Mouse (Mus musculus) gastrocnemius, adult 2 months (tissue): ENCODE measurements at regions not wholly inside any gene's neighbourhood (a gene's known extent, or its start where the extent isn't known, plus 50 kb on each side); places are given as distances from the start of the nearest gene placed in this dataset.

Source experiments
- DNase-seq: peaks from one replicate; pipeline ENCODE4 v3.0.0; 2022
- H3K27ac ChIP-seq: fragments of 200-600 bp; 2 replicates; pipeline ENCODE4 v1.8.1; 2022; ENCODE audit warnings: mild to moderate bottlenecking
- H3K4me3 ChIP-seq: fragments of 200-600 bp; 2 replicates; pipeline ENCODE4 v1.8.1; 2022; ENCODE audit warnings: mild to moderate bottlenecking, moderate library complexity
- CTCF ChIP-seq: fragments of 200-600 bp; IDR thresholded peaks from 2 replicates; pipeline ENCODE4 v1.8.1; 2022; ENCODE audit warnings: antibody characterized with exemption, mild to moderate bottlenecking, moderate library complexity
- intact Hi-C: fragments of 180-260 bp; cut with DNase I; formaldehyde crosslinking; loops from one replicate; pipeline ENCODE4 v1.15.1; 2025

DNA sequence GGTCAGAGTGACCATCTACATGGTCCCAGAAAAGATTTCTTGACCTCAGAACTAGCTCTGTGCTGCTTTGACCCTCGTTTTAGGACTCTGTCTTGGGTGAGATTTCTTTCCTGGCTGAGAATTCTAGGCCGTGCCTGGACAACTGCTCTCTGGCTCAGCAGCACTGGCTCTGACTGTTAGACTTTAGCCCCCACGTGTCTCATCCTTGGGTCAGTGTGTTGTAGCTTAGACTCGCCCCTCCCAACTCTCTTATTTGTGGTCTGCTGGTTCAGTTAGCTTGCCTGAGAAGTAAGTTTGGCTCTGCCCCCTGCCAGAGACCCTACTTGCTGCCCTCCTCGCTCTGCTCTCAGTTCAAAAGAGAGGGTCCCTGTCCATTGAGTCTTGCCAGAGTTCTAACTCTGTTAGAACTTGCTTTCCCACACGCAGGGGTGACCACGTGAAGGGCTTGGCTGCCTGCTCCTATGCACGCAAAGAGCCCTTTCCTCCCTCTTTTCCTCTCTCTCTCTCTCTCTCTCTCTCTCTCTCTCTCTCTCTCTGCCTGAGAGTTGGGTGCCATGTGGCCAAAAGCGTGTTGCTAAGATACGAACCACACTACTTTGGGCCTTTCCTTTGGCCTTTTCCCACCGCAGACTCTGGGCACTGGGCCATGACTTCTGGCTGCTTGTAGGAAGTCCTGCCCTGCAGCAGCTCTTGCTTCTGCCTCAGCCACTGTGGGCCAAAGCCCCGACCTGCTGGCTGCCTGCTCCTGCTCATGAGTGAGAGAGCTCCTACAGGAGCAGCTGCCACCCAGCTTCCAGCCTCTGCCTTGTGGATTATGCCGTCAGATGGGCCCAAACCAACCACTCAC lies 344.2 kb upstream of the Amot start:
- TF ChIP-seq CTCF, result no peak
- DNase-seq, result peak; percentile 55
- intact Hi-C loops, result no loop called here
- Histone ChIP-seq H3K27ac (no peak overlapping the region), H3K4me3 (no peak overlapping the region)

DNA sequence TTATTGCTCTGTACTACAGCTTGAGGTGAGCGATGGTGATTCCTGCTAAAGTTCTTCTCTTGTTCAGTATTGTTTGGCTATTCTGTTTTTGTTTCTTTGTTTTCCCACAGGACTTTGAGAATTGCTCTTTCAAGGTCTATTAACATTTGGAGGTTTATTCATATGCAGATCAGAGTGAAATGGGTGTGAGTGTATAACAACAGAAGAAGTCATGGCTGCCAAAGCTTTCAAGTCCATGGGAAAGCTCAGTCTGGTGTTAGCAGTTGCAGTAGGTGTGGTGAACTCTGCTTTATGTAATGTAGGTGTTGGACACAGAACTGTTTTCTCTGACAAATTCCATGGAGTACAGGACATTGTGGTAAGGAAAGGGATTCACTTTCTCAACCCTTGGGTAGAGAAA lies 328.1 kb upstream of the Amot start:
- no peak for TF ChIP-seq CTCF
- no peak for DNase-seq
- no peak overlapping the region for H3K4me3 ChIP-seq
- intact Hi-C loops, result no loop called here
- H3K27ac ChIP-seq, result no peak overlapping the region

DNA sequence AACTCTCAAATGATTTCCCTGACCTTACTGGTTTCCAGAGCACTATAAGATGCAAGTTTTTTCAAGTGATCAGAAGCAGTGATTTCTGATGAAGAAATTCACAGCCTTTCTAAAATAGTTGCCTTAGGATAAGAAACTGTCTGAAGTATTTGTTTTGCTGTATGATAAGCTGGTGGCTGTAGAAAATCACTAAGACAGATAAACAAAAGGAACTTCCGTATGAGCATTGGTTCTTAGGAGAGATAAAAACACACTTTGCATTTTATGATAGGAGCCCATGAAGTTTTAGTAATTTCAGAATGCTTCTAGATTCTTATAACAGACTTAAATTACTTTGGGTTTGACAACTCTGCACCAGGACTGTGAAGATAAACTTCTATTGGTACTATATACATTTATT lies 308.0 kb upstream of the Amot start:
- H3K27ac ChIP-seq, result no peak overlapping the region
- TF ChIP-seq CTCF, result no peak
- DNase-seq, result no peak
- intact Hi-C loops, result no loop called here
- no peak overlapping the region for H3K4me3 ChIP-seq
